Comparison of ENCODE assay signal across 9 mouse cellular contexts in the genomic region with DNA sequence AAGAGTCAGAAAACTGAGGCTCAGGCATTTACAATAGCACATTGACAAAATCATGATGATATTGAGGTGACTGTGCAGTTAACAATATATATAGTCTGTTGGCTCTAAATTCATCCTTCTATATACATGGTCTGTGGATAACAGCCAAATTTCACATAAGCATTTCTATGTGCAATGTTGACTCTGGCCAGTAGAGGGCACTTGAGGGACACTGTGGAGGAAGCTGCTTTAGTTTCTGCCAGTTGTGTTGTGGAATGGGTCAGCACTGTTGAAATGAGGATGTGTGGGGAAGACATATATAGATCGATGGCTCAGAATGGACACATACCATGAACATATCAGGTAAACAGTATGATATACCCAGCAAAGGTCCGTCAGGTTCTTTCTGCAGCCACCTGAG. TPM values are rescaled to one million over a fixed set of nuclear protein-coding genes. Genes with fewer than 3 reads are reported as not detected.
A peak's percentile ranks its signal among the peaks of the same experiment; 100 is the strongest.
DNase-seq lines count a peak whose midpoint lies in the region; ATAC-seq and TF ChIP-seq lines count a peak whose summit lies in the region.
"Had no signal": no experiment of that assay in that cellular context is flagged by ENCODE, and none has a peak within 500 bp of the region (broad histone marks: within the 10 kb centered on the region; RNA-seq: fewer than 3 reads in every experiment).

No protein-coding gene starts in this region.

- no peaks in the 10 kb centered on the region for H3K4me1 ChIP-seq in hindbrain, embryonic 11.5 days (replicated peaks; ENCODE audit: control insufficient read depth, insufficient read depth, low read length)
- no peaks in the 10 kb centered on the region for H3K4me1 ChIP-seq in hindbrain, embryonic 16.5 days (ENCODE audit: control insufficient read depth, insufficient read depth, low read depth, low read length)
- H3K4me1 ChIP-seq in CH12.LX (ENCODE audit: control insufficient read depth in 1 of 2, insufficient read depth in 2 of 2) = no peaks in the 10 kb centered on the region
- no peaks in the 10 kb centered on the region for H3K4me1 ChIP-seq in embryonic facial prominence, embryonic 11.5 days (ENCODE audit: control insufficient read depth, insufficient read depth, low read length)
- H3K4me1 ChIP-seq: lung, embryonic 15.5 days had no signal

- TF ChIP-seq POLR2A in CH12.LX (IDR thresholded peaks at IDR 0.05; ENCODE audit: low read depth, low read length) = no peak

- H3K27me3 ChIP-seq in hindbrain, embryonic 11.5 days (ENCODE audit: control insufficient read depth, insufficient read depth, low read length) = no peaks in the 10 kb centered on the region
- H3K27me3 ChIP-seq in hindbrain, embryonic 16.5 days (replicated peaks; ENCODE audit: control insufficient read depth, insufficient read depth, low read length) = no peaks in the 10 kb centered on the region
- H3K27me3 ChIP-seq in CH12.LX (replicated peaks) = no peaks in the 10 kb centered on the region
- no peaks in the 10 kb centered on the region for H3K27me3 ChIP-seq in embryonic facial prominence, embryonic 11.5 days (ENCODE audit: control insufficient read depth, insufficient read depth, low read length)
- H3K27me3 ChIP-seq: lung, embryonic 15.5 days had no signal

- no peak overlapping the region for H3K4me3 ChIP-seq in hindbrain, embryonic 11.5 days (ENCODE audit: low read depth, low read length)
- no peak overlapping the region for H3K4me3 ChIP-seq in hindbrain, embryonic 16.5 days (ENCODE audit: low read length)
- H3K4me3 ChIP-seq in CH12.LX (replicated peaks in 1 of 3; ENCODE audit: low read depth in 2 of 3, low read length in 2 of 3, poor library complexity in 1 of 3) = no peak overlapping the region
- H3K4me3 ChIP-seq in embryonic facial prominence, embryonic 11.5 days (ENCODE audit: low read depth, low read length) = no peak overlapping the region
- H3K4me3 ChIP-seq: lung, embryonic 15.5 days had no signal

- no peak for TF ChIP-seq EP300 in CH12.LX (IDR thresholded peaks at IDR 0.05; ENCODE audit: low read length)

- no peaks in the 10 kb centered on the region for H3K79me2 ChIP-seq in CH12.LX (replicated peaks; ENCODE audit: control insufficient read depth, extremely low read depth, insufficient read depth, poor library complexity, severe bottlenecking)

- peak; percentile 54 to 62 for TF ChIP-seq CTCF in CH12.LX (conservative IDR thresholded peaks at IDR 0.05 in 1 of 2, IDR thresholded peaks at IDR 0.05 in 1 of 2; ENCODE audit: low read depth in 2 of 2, low read length in 2 of 2)

- H3K4me2 ChIP-seq in hindbrain, embryonic 11.5 days (replicated peaks; ENCODE audit: low read depth, low read length) = no peak overlapping the region
- no peak overlapping the region for H3K4me2 ChIP-seq in hindbrain, embryonic 16.5 days (ENCODE audit: low read length)
- no peak overlapping the region for H3K4me2 ChIP-seq in CH12.LX (ENCODE audit: insufficient read depth, low read depth, poor library complexity, severe bottlenecking)
- H3K4me2 ChIP-seq in embryonic facial prominence, embryonic 11.5 days (ENCODE audit: low read depth, low read length) = no peak overlapping the region
- H3K4me2 ChIP-seq: lung, embryonic 15.5 days had no signal

- ATAC-seq in hindbrain, embryonic 11.5 days (ENCODE audit: low FRiP score) = no peak
- no peak for ATAC-seq in hindbrain, embryonic 16.5 days
- no peak for ATAC-seq in embryonic facial prominence, embryonic 11.5 days (replicated peaks; ENCODE audit: insufficient number of reproducible peaks, low FRiP score, low TSS enrichment, low read depth)

- DNase-seq in hindbrain, embryonic 11.5 days (ENCODE audit: low spot score) = peak; percentile 71
- peak; percentile 38 for DNase-seq in CH12.LX (ENCODE audit: extremely low read depth)
- peak; percentile 53 for DNase-seq in adrenal gland, postnatal 10 days
- DNase-seq in embryonic facial prominence, embryonic 11.5 days (ENCODE audit: low spot score) = peak; percentile 70
- peak; percentile 3 for DNase-seq in large intestine, adult 2 months (ENCODE audit: low read depth, low spot score)
- DNase-seq in lung, postnatal 36 days = peak; percentile 52
- DNase-seq in spleen, postnatal 14 days (ENCODE audit: low spot score in 2 of 2) = no peak

- no peaks in the 10 kb centered on the region for H3K36me3 ChIP-seq in hindbrain, embryonic 11.5 days (ENCODE audit: control insufficient read depth, insufficient read depth, low read length)
- H3K36me3 ChIP-seq in hindbrain, embryonic 16.5 days (ENCODE audit: control insufficient read depth, insufficient read depth, low read length) = no peaks in the 10 kb centered on the region
- no peaks in the 10 kb centered on the region for H3K36me3 ChIP-seq in CH12.LX (replicated peaks in 1 of 2; ENCODE audit: control insufficient read depth in 1 of 2, insufficient read depth in 1 of 2, low read length in 1 of 2)
- H3K36me3 ChIP-seq in embryonic facial prominence, embryonic 11.5 days (replicated peaks; ENCODE audit: control insufficient read depth, insufficient read depth, low read depth, low read length) = no peaks in the 10 kb centered on the region
- H3K36me3 ChIP-seq: lung, embryonic 15.5 days had no signal

- in situ Hi-C loops in CH12.LX (cut with MboI; ENCODE audit: low pct_ligation_motif_present, low pct_unique_long_range_greater_than_20kb, low sequenced_read_pairs) = no loop called here

- H3K9ac ChIP-seq in hindbrain, embryonic 11.5 days (ENCODE audit: low read depth, low read length) = no peak overlapping the region
- H3K9ac ChIP-seq in hindbrain, embryonic 16.5 days (ENCODE audit: low read depth, low read length) = no peak overlapping the region
- H3K9ac ChIP-seq in CH12.LX (ENCODE audit: insufficient read depth, low read depth) = no peak overlapping the region
- no peak overlapping the region for H3K9ac ChIP-seq in embryonic facial prominence, embryonic 11.5 days (replicated peaks; ENCODE audit: low read length)
- H3K9ac ChIP-seq: lung, embryonic 15.5 days had no signal

- H3K9me3 ChIP-seq in hindbrain, embryonic 11.5 days (ENCODE audit: control insufficient read depth, low read length) = no peaks in the 10 kb centered on the region
- no peaks in the 10 kb centered on the region for H3K9me3 ChIP-seq in hindbrain, embryonic 16.5 days (ENCODE audit: control insufficient read depth, low read length)
- H3K9me3 ChIP-seq in CH12.LX (replicated peaks; ENCODE audit: low read length) = no peaks in the 10 kb centered on the region
- H3K9me3 ChIP-seq in embryonic facial prominence, embryonic 11.5 days (replicated peaks; ENCODE audit: control insufficient read depth, low read length) = no peaks in the 10 kb centered on the region
- H3K9me3 ChIP-seq: lung, embryonic 15.5 days had no signal

- dilution Hi-C loops in CH12.LX (cut with MboI; ENCODE audit: extremely low pct_ligation_motif_present, extremely low pct_unique_long_range_greater_than_20kb, low sequenced_read_pairs) = no loop called here

- 62% methylated on average over 2 of the region's 2 CpGs for WGBS in hindbrain, embryonic 11.5 days
- 67% methylated on average over 2 of the region's 2 CpGs for whole genome bisulfite sequencing in hindbrain, embryonic 16.5 days
- 66% methylated on average over 2 of the region's 2 CpGs for WGBS in embryonic facial prominence, embryonic 11.5 days
- 58% methylated on average over 2 of the region's 2 CpGs for WGBS in large intestine, adult 2 months

- no peak overlapping the region for H3K27ac ChIP-seq in hindbrain, embryonic 11.5 days (ENCODE audit: low read depth, low read length)
- no peak overlapping the region for H3K27ac ChIP-seq in hindbrain, embryonic 16.5 days (ENCODE audit: low read depth, low read length)
- H3K27ac ChIP-seq in CH12.LX (ENCODE audit: insufficient read depth, low read depth) = no peak overlapping the region
- no peak overlapping the region for H3K27ac ChIP-seq in embryonic facial prominence, embryonic 11.5 days (replicated peaks; ENCODE audit: low read depth, low read length)
- H3K27ac ChIP-seq: lung, embryonic 15.5 days had no signal

- peak; percentile 46 for TF ChIP-seq RAD21 in CH12.LX (IDR thresholded peaks at IDR 0.05; ENCODE audit: low read depth, low read length)

TF ChIP-seq in CH12.LX, 34 proteins besides CTCF, POLR2A, EP300 and RAD21:
- no peak for TF ChIP-seq USF2 (conservative IDR thresholded peaks at IDR 0.05; ENCODE audit: low read depth, low read length)
- peak; percentile 51 for TF ChIP-seq SMC3 (IDR thresholded peaks at IDR 0.05; ENCODE audit: low read depth, low read length)

RNA-seq across cellular contexts. Expression of gene Hs6st2, which starts 54.8 kb away (rescaled TPM):
- 17.6 and 17.8 TPM in 2 replicates for polyA plus RNA-seq in hindbrain, embryonic 11.5 days (2014; fragmentation: Nextera tagmentation; extraction: Ambion mirVana)
- 49.7 and 52.1 TPM in 2 replicates for polyA plus RNA-seq in hindbrain, embryonic 16.5 days (2015; fragmentation: Nextera tagmentation; extraction: Ambion mirVana)
- total RNA-seq in CH12.LX (2012; rRNA removed) = not detected in 2 replicates
- total RNA-seq in CH12.LX (2014; rRNA removed) = not detected in 2 replicates
- not detected in 2 replicates for polyA plus RNA-seq in CH12.LX (2012; ENCODE audit: insufficient read length, low read depth)
- 1 to 10 TPM; 5.1 to 5.8 TPM for total RNA-seq in adrenal gland, postnatal 10 days (2021)
- polyA plus RNA-seq in embryonic facial prominence, embryonic 11.5 days (2014; fragmentation: Nextera tagmentation; extraction: Ambion mirVana) = 25.3 and 27.0 TPM in 2 replicates
- 0.17 and 0.38 TPM in 2 replicates for polyA plus RNA-seq in large intestine, adult 2 months (2012; rRNA removed)

Comparison
In these comparisons a context has a peak if more than half of its experiments do, and no peak if none do; other contexts are left out.
1. DNase-seq: peak in hindbrain, embryonic 11.5 days (single experiment), CH12.LX (single experiment), adrenal gland, postnatal 10 days (single experiment), embryonic facial prominence, embryonic 11.5 days (single experiment), large intestine, adult 2 months (single experiment) and lung, postnatal 36 days (single experiment); none in spleen, postnatal 14 days (0 of 2).
2. RNA of gene Hs6st2, which starts 54.8 kb away (polyA plus RNA-seq): 49.7 to 52.1 TPM in hindbrain, embryonic 16.5 days, 25.3 to 27.0 TPM in embryonic facial prominence, embryonic 11.5 days and 17.6 to 17.8 TPM in hindbrain, embryonic 11.5 days; 0.17 to 0.38 TPM in large intestine, adult 2 months and not detected in CH12.LX; every median in the first group is over 10 times any median in the second.